Mouse (Mus musculus) G1E-ER4 (cell line): ENCODE measurements around the gene Ube2u. TPM values are rescaled to one million over a fixed set of nuclear protein-coding genes. Genes with fewer than 3 reads are reported as not detected.

Source experiments
- GATA1 ChIP-seq: IDR thresholded peaks from one replicate; pipeline ENCODE4 v1.8.0; 2012; ENCODE audit warnings: low read length, inconsistent platforms
- polyA plus RNA-seq: library from polyadenylated mRNA; stranded (reverse); fragments of >175 nt; gene quantifications from 2 replicates; pipeline ENCODE4 v1.2.3, GENCODE M21; 2012

The Ube2u gene
- polyA plus RNA-seq: not detected in 2 replicates

- TF ChIP-seq GATA1: no peak
Observed at GRCm38 (mm10) chr4:100478592-100479321, at the start of gene Ube2u. TSS of gene Ube2u (plus strand) at chr4:100478849.

DNA sequence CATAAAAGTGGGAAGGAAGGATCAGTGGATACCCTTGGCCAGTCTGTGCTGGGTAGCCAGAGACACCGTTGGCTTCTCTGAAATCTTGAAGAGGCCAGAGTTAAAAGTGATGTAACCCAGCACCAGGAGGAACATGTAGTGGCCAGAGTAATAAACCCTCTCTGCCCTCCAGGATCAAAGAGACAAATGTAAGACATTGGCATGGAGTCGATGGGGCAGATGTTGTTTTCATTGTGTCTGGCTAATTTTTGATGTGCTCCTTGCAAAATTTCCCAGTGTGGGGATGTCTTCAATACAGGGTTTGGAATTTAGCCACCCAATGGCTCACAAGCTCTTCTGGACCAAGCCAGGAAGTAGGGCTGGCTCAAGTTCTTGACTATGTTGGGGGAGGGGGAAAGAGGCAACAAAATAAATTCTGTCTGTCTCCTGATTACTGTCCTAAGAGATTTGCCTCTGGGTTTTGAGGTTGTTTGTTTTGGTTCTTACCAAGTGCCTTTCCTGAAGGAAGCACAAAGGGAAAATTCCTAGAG, 49.2 kb upstream of the Ube2u start:
- TF ChIP-seq GATA1: no peak

GRCm38 (mm10) chr4:100435281-100436168, 43.1 kb upstream of the Ube2u start:
- TF ChIP-seq GATA1: no peak

- TF ChIP-seq GATA1: no peak
Observed at GRCm38 (mm10) chr4:100436169-100436547, 42.5 kb upstream of the Ube2u start.

DNA sequence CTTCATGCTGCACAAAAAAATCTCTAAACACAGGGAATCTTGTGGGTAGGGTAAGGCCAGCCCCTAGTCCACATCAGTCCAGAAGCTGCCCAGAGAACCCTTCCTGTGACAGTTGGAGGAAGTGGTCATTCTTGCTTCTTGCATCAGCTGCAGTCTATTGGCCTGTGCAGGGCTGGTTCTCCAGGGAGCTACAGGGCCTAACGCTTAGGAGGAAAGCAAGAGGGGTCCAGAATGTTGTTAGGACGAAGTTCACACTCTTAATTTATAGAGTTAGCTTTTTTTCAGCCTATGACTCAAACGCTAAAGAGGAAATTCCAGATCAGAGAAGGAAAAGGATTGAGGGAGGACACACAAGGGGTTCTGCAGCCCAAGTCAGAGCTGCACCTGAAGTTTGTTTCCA, 31.8 kb upstream of the Ube2u start:
- TF ChIP-seq GATA1: no peak

GRCm38 (mm10) chr4:100462493-100463120, 16.0 kb upstream of the Ube2u start:
- no peak for TF ChIP-seq GATA1

GRCm38 (mm10) chr4:100488447-100488846, 9.8 kb downstream of the Ube2u start:
- no peak for TF ChIP-seq GATA1

DNA sequence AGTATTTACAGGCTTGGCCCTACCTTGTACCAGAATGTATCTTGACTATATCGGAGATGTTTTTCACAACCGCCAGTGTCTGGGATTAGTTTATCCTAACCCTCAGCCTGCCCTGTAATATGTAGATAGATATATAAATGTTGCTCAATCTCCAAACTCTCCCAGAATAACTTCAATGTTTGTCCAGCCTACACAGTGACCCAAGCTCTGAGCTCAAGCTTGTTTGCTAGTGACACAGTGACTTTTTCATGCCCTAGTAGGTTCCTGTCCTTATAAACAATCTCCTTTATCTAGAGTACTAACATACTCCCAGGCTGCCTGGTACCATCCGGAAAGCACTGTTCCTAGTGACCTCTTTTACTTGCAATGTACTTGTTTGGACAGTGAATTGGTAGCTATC, 16.5 kb downstream of the Ube2u start:
- no peak for TF ChIP-seq GATA1

DNA sequence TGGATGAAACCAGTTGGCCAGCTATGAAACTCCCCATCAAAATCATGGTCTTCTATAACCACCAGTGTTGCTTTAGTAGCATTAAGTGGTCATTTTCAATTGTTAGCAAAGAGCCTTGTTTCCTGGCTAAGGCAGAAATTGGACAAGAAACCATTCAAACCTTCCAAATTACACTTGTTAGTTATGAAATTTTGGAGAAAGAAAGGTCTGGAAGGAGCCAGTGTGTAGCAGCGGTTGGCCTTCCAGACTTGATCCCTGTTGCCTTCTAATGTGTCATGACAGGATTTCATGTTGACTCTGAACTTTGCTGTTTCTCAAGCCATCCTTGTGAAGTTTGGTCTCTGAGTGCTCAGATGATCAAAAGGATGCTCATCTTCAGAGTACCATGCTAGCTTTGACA, 17.9 kb downstream of the Ube2u start:
- TF ChIP-seq GATA1: no peak

DNA sequence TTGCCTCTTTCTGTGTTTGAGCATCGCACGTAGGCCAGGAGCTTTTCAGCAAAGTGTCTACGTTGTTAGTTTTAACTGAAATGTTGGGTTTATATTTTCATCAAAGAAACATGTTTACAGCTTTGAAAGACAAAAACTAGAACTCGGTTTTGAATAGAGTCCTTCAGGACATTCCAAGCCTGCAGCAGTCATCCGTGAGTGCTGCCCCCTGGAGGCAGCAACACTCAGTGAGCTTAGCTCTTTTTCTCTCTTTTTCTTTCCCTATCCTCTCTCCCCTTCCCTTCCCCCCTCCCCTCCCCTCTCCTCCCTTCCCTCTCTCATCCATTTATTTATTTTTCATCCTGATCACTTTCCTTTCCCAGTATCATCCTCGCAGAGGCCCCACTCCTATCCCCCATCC, 19.5 kb downstream of the Ube2u start:
- TF ChIP-seq GATA1: no peak

DNA sequence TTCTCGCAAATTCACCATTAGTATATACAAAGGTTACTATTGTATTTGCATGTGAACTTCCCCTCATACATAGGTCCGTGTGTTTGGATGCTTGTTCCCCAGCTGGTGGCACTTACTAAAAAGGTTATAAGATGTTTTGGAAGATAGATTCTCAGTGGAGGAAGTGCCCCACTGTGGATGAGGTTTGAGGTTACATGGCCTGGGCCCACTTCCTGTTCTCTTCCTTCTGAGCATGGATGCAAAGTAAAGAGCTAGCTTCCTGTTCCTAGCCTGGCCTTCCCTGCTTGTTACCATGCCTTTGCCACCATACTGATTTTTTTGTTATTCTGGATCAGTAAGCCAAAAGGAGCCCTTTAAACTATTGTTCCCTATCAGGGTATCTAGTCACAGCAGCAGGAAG, 24.7 kb downstream of the Ube2u start:
- TF ChIP-seq GATA1: no peak

DNA sequence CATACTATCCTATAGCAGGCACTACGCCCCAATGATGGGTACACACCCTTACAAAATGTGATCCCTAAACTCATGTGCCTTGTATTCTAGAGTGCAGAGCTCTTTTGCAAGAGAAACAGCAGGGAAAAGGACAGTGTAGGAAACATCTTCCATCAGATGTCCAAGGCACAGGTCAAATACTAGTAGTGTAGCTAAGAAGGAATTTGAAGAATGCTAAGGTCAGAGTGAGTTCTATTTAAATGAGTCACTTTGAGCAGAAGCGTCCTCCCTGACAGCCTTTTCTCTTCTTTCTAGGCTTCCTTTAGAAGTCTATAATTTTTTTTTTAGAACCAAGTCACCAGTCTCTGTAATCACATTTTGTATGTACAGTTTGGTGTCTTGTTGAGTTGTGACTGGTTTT, 39.0 kb downstream of the Ube2u start:
- no peak for TF ChIP-seq GATA1

DNA sequence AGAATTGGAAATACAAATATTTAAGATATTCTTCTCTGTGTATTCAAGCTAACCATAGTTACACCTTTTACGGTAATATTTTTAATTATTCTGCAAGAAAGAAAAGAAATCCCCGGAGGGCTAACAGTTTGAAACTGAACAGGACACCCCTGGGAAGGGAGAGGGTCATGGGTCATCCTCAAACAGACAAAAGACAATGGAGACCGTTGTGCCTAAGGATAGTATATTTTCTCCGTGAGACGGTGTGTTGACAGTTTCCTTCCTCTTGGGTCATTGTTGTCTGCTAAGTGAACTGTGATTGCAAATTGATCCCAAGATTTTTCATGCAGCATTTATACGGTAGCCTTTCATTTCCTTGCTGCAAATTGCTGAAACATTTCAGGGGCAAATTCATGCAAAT, 43.9 kb downstream of the Ube2u start:
- no peak for TF ChIP-seq GATA1

DNA sequence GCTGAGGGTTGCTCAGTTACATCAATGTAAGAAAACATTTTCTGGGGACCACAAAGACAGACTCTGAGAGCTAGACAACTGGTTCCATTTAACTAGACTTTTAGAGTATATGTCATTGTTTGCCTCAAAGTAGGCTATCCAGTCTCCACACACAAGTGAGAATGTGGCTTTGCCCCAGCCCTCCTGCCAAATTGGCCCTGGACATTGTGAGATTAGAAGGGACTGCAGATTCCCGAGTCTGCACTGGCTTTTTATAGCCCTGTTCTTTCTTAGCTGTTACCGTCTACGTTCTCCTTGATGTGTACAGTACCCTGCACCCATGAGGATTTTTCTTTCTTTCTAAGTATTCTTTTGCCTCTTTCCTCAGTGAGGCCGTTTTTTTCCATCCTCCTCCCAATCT, 46.1 kb downstream of the Ube2u start:
- no peak for TF ChIP-seq GATA1

DNA sequence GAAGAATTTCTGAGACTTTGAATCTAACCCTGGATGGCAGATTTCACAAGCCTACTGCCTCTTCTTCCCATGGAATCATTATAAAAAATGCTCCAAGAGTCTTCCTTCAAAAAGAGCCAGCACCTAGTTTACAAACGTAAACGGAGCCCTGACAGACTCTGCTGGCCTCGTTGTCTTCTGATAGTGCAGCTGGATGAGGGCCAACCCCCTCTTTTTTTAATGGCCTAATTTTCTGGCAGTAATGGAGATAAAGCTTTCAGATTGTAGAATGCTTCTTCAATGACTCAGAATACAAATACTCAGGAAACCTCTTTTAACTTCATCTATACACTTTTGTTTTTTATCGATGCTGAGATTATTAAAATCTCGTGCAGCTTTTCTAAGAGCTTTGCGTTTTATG, 47.6 kb downstream of the Ube2u start:
- TF ChIP-seq GATA1: no peak

DNA sequence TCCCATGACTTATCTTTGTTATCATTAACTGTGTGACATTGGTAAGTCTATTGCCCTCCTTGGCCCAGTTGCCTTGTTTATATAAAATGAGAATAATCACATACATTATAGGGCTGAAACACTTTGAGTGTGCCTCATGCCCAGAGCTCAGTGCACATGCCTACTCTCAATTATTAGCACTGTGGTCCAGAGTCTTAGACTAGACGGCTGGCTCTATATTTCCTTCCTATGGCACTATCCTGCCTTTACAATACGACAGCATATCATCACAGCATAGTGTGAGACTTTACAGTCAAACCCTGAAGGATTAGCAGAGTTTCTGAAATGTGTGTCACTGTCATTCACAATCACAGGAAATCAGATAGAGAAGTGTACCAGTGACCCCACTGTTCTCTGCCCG, 48.4 kb downstream of the Ube2u start:
- no peak for TF ChIP-seq GATA1
